Mouse (Mus musculus) naive thymus-derived CD4-positive, alpha-beta T cell, adult 2 months (primary cell): Measurements from ENCODE around the gene Ndufaf8.

ENCODE experiments used
- DNase-seq: peaks from one replicate; pipeline ENCODE4 v3.0.0-alpha.2; 2011; ENCODE audit warnings: low read depth

The Ndufaf8 gene

DNA sequence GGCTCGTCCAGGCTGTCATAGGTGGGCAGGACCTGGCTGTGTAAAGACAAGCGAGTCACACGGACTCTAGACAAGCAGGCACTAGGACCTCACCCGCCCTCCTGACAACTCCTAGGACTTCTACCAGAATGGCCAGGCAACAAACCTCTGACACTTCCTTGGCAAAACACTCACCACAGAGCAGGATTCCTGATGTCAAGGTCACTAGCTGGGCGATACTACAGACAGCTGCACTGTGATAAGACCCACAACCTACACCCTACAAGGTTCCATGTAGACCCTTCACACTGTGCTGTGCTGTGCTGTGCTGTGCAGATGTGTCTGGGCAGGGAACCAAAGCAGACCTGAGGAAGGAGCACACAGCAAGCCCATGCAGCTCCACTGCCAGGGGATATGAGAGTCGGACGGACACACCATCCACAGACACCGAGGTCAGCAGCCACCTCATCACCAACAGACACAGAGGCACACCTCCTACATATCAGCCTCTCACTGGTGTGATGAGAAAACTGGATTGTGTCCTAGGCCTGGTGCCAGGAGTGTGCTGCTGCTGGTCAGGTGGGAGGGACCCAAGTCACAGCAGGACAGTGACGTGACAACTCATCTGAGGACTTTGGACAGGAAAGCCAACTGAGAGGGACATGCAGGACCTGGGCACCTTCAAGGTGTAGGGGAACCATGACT is 36.3 kb downstream of the Ndufaf8 start:
- no peak for DNase-seq

DNA sequence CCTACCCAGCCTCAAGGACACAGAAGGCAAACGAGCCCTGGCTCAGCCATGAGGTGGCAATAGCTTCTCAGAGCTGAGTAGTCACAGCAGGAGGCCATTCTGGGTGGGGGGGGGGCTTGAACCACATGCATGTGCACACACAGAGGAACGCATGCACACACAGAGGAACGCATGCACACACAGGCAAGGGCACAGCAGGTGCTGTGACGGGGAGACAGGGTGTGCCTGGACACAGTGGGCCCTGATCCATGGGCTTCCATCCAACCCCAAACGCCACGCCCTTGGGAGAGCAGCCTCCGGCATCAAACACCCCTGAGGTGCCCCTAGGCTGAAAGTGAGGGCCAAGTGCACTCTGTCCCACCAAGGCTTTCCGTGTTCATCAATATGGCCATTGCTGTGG is 37.5 kb downstream of the Ndufaf8 start:
- DNase-seq, result no peak

DNA sequence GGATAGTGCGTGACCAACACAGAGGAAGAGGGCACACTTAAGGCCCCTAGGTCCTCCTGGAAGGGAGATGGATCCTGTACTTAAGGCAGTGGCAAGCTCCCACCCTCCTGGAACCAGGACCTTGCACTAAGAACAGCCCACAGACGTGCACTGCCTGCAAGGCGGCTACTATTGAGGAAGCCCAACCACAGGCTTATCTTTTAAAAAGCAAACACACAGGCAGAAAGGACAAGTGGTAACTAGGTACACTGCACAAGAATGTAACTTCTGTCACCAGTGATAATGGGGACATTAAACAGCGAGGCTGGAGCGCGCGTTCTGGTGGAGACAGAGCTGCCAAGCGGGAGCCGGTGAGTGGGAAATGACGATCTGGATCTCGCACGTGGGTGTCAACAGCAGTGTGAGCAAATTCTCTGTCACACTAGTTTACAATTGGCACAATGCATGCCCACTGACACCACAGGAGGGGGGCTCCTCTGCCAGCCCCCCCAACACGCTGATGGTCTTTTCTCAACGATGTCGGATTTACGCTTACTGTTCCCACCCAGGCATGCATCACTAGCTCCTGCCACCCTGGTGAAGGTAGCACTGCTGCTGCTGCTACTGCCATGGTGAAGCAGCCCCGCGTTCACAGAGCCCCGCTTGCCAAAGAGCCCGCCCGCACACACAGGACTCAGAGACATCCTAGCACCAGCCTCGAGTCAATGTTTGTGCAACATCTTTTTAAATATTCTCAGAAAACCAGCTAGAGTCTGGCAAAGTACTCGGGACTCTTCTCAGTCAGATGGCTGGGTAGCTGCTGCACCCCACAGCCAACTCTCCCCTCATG is 38.3 kb downstream of the Ndufaf8 start:
- no peak for DNase-seq

DNA sequence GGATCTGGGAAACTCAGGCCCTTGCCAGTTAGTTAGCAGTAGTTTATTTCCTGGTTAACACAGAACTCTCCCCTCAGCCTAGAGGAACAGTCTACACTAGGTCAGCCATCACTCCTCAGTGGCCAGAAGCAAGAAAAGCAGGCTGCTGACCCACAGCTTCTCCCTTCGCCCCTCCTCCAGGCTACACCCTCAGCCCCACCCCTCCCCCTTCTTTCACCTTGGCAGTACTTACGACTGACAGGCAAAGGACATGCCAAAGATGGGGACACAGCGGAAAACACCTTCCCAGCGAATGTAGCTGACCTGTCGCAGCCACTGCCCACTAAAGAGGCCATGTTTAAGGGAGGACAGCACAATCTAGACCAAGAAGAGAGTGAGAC is 38.9 kb downstream of the Ndufaf8 start:
- DNase-seq, result no peak

DNA sequence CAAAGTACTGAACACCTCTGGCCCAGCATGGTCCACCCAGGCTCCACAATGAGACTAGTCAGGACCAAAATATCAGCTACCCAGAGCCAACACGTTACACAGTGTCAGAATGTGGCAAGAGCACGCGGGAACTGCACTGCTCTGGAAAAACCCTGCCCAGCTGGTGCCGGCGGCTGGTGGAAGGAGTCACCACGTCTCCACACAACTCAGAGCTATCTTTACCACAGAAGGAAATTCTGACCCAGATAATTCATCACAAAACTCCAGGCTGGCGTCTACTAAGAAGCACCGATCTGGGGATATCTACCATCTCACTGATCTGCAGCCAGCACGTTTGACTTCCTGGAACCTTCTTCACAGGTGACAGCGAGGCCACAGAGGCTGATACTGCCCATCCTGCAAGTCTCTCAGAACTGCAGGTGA is 40.6 kb downstream of the Ndufaf8 start:
- no peak for DNase-seq

DNA sequence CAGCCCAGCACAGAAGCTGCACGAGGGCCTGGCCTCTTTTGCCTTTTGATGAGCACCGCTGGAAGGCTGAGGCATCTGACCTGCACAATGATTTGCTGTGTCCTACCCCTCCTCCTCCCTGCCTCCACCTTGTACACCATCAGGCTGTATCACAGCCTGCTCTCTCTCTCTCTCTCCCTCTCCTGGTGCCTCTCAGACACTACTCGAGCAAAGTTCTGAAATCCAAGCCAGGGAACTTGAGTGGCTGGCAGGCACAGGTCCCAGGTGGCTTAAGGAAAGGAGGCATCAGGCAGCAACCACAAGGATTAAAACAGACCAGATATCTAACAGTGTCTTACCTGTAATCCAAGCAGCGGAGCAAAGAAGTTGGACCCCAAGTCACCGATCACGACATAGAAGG is 41.5 kb downstream of the Ndufaf8 start:
- DNase-seq, result no peak

DNA sequence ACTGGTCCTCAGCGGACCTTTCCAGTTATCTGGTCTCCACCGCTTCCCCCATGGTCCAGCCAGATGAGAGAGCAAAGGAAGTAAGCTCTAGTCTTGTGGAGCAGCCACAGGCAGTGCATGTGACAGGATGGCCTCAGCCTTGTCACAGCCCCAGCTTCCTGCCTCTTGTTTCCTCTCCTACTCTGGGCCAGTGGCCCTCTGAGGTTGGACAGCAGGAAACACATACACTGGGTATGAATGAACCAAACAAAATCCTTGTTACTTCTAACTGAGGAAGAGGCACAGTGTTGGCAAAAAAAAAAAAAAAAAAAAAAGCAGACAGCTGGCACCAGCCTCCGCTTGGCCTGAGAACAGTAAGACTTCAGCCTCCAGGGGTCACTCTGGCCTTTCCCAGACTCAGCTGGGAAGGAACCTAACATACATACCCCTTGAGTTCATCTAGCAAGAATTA is 43.9 kb downstream of the Ndufaf8 start:
- peak; percentile 51 for DNase-seq

DNA sequence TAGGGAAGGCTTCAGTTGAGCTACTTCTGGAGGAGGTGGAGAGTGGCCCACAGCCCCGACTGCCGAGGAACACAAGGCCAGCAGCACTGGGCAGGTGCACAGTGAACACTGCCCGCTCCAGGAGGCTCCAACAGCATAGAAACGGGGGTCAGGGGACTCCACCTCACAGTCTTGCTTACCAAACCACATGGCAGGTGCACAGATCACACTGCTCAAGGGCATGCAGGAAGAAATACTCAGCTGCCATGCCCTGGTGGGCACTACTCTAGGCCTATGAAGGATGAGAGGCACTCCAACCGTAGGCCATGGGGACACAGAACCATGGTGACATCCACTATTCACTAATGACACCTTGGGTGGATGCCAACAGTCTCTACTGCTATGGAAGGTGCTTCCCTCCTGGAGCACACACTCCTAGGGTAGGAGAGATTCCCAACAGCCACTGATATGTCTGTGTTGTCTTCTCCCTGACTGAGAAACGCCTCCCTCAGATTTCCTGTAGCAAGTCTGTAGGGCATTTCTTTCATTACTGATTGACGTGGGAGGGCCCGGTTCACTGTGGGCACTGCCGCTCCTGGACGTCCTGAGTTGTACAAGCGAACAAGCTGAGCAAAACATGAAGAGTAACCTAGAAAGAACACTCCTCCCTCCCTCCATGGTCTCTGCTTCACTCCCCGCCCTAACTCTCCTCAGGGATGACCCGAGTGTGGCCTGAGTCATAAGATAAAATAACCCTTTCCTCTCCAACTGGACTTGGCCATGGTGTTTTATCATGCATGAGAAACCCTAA is 45.2 kb downstream of the Ndufaf8 start:
- DNase-seq, result no peak

DNA sequence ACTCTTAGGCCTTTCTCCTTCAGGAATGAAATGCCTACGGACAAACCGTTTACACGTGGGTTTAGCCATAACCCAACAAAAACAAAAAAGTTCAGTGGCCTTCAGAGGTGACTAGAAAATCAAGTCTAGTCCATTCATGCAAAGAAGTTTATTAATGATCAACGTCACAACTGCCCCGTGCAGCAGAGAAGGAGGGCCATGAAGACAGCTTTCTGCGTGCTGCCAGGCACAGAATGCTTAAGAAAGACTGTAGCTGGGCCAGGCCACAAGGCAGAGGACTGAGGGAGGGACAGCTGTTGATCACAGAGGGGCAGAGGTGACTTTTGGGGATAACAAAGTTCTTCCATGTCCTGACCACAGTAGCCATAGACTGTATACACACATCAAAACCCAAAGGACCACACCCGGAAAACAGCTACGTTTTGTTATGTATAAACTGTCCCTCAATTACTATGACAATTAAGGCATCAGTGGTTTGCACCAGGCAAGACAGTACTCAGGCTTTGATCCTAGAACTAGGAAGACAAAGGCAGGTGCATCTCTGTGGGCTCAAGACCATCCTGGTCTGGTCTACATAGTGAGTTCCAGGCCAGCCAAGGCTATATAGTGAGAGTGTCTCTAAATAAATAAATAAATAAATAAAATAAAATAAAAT is 49.6 kb downstream of the Ndufaf8 start:
- no peak for DNase-seq

DNA sequence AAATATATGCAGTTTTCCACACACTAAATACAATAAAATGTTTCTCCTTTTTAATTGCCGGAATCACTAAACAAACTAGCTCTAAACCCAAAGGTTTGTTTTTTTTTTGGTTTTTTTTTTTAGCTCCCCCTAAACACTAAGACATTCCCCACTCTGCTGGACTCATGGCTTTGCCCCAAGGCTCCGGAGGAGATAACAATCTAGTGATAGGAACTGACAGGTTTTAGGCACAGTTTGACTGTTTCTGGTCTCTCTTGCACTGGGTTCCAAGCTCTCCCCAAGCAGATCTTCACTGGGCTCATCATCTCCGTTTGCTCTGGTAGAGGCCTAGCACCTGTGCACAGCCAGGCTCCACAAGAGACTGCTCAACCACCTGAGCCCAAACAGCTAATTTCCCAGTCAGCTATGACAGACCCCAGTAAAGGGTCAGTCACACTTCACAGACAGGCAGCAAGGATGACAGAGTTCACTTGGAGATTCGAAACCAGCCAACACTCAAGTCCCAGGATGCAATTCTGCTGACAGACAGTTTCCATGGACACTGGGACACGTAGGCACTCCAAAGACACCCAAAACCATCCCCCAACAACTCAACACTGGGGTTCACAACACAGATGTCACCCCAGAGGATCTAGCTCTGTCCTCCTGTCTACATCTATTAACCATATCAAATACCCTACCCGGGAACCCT is 50.9 kb downstream of the Ndufaf8 start:
- DNase-seq, result peak; percentile 40
